Mouse (Mus musculus) erythroblast, embryonic 14.5 days (primary cell): ENCODE measurements around the gene Arid5a.

ENCODE experiments used
- GATA1 ChIP-seq: IDR thresholded peaks from 2 replicates; pipeline ENCODE4 v1.6.1; 2012; ENCODE audit warnings: low read length, inconsistent platforms, mixed read lengths
- TAL1 ChIP-seq: IDR thresholded peaks from 3 replicates; pipeline ENCODE4 v1.6.1; 2012; ENCODE audit warnings: low read length, inconsistent platforms, mixed read lengths

DNA sequence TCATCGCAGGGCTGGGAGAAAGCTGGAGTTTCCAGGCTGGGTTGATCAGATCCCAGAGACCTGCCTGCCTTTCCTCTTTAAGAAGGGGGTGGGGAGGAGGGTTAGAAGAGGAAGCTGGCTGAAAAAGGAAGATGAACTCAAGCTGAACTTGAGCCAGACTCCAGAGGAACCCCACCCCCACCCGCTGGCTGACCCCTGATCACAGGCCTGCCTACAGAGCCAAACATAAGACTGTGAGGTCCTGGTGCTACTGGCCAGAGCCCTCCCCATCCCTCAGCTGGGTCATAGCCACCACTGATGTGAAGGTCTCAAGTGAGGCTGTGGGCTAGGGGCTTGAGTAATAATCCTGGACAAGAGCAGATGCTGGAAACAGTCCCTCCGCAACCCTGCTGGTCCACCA lies 36.9 kb upstream of the Arid5a start:
- TF ChIP-seq GATA1 (no peak), TAL1 (no peak)
